Mouse (Mus musculus) yolk sac, embryonic 10.5 days (tissue): ENCODE results near the gene Pdgfd.
"Not testable (repeated sequence)": the region's sequence is repeated elsewhere in the genome, so short reads cannot be mapped to it uniquely, and the experiment has no call there.

Source experiments
- DNase-seq: peaks from one replicate; pipeline ENCODE4 v3.0.0-alpha.2; 2017; ENCODE audit warnings: low spot score

The Pdgfd gene

DNA sequence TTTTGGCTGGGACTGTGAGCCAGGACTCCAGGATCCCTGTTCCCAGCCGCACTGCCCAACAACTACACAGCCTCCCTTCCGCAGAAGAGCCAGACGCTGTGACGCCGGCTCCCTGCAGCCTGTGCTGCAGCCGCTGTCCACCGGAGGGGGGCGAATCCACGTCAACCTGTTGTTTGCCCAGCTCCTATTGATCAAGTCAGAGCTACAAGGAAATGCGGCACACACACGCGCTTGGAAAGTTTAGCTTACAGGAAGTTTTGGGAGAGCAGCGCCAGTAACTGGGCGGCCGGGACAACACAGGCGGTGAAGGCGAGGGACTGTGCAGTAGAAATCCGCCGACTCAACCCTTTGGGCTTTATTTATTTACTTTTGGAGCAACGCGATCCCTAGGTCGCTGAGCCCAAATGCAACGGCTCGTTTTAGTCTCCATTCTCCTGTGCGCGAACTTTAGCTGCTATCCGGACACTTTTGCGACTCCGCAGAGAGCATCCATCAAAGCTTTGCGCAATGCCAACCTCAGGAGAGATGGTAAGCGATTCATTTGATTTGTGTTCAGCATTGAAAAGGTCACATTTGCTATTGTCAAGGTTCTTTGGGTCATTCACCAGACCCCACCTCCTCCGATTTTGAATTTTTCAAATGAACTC, at the start of gene Pdgfd:
Gene Pdgfd, plus strand, starts transcription at position 194 of the 647 bp plus-strand sequence.
- DNase-seq = peak; percentile 80

- DNase-seq = no peak
Measured at GRCm38 (mm10) chr9:6169038-6169431, 651 bp downstream of the Pdgfd start.

DNA sequence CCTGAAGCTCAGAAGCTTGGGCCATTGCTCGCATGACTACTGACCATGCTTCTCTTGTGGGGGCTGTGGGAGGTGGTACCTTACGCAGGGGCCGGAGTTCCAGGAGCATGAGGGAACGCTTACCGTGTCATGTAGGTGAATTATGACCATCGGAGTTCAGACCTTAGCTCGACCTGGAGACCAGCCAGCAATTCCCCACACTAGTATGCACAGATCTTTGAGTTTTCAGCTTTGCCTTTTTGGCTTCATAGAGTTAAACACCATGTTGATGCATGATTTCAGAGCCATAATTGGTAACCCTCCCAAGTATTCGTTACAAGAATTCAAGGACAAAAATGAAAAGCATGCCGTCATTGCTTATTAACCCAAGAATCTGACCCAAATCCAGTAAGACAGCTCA, 2.6 kb downstream of the Pdgfd start:
- no peak for DNase-seq

GRCm38 (mm10) chr9:6173276-6173675, 4.9 kb downstream of the Pdgfd start:
- no peak for DNase-seq

DNA sequence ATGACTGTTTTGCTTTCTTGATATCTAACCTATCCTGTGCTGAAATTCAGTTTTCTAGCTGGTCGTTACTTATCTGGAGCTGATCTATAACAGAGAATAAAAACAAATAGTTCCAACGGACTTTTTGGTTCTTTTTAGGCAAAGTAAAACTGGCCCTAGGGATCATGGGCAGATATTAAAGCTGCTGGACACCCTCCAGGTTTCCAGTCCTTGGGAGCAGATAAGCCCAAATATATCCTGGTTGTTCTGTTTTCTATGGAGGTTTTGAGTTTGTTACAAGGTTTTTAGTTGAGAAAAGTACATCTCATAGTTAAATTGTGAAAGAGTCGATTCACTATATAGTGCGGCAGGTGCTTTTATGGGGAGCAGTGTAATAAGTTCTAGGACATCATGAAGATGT, 7.3 kb downstream of the Pdgfd start:
- DNase-seq = no peak

GRCm38 (mm10) chr9:6182307-6182923, 14.0 kb downstream of the Pdgfd start:
- DNase-seq = no peak

DNA sequence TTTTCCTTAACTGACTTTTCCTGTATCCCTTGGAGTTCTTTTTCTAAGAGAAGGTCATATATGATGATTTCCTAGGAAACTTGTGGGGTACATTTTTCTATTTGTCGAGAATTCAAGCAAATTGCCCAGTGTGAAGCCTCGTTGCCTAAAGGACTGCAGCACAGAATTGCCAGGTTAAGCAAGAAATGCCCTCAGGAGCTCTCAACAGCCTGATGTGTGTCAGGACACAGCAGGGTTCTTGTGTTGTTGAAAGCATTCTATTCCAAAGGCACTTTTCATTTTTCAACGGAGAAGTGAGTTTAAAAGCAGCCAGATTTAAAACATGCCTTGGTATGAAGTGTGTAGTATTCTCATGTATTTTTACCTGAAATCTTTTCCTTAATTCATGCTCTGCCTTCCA, 19.6 kb downstream of the Pdgfd start:
- DNase-seq = no peak

DNA sequence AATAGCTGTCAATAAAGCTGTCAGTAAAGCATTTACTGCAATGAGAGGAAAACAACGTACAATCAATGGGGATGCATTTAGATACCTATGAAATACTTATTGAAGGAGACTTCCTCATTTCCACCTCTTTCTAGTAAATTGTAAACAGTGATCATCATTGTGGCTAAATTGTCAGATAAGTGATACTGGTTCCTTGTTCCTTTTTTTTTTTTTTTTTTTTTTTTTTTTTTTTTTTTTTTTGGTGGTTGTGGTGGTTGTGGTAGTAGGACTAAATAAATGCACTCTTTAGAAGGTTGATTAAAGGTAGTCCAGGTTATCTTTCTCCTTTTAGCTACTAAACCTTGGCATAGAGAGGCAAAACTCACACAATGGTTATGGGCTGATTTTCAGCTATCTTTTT, 25.0 kb downstream of the Pdgfd start:
- DNase-seq = no peak

- no peak for DNase-seq
Measured at GRCm38 (mm10) chr9:6212862-6213261, 44.5 kb downstream of the Pdgfd start.

DNA sequence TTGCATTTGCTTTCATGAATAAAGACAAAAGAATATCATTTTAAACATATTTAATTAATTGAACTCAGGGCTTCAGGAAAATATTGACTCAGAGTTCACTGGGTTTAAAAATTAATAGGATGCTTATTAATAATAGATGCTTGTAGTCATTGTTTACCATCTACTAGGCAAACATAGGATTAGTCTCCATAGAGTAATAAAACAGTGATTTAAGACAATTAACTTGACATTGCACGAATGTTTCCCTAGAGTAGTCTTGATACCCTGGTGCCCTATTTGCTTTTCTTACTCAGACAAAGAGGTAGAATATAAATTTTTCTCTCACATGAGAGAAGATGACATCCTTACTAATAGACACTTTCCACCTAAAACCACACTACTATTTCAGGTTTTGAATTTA, 49.1 kb downstream of the Pdgfd start:
- DNase-seq = no peak

DNA sequence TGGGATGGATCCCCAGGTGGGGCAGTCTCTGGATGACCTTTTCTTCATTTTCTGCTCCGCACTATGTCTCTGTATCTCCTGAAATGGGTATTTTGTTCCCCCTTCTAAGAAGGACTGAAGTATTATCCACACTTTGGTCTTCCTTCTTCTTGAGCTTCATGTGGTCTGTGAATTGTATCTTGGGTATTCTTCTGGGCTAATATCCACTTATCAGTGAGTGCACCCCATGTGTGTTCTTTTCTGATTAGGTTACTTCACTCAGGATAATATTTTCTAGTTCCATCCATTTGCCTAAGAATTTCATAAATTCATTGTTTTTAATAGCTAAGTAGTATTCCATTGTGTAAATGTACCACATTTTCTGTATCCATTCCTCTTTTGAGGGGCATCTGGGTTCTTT, 67.6 kb downstream of the Pdgfd start:
- not testable (repeated sequence) for DNase-seq

GRCm38 (mm10) chr9:6250320-6250719, 81.9 kb downstream of the Pdgfd start:
- no peak for DNase-seq

GRCm38 (mm10) chr9:6251990-6252389, 83.6 kb downstream of the Pdgfd start:
- DNase-seq = no peak

- DNase-seq = no peak
Measured at GRCm38 (mm10) chr9:6257072-6257471, 88.7 kb downstream of the Pdgfd start.

DNA sequence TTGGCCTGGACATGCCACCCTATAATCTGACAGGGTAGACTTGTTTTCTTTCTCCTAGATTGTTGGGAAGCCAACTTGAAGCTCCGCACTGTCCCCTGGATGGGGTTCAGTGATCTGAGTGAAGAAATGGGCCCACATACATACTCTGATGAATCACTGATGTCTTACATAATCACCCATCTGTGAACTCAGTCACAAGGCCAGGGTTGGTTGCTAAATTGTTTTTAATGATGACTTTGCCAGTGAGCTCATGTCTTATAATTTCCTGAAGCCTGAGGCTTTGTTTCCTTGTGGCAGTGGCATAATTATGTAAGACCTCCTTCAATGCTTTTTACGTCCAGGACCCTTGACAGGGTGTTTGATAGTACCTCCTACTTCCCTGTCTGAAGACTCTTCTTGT, 96.4 kb downstream of the Pdgfd start:
- no peak for DNase-seq

- peak; percentile 6 for DNase-seq
Measured at GRCm38 (mm10) chr9:6269796-6270280, 101.5 kb downstream of the Pdgfd start, which contains the start of gene Ddi1. Gene Ddi1, minus strand, starts transcription at chr9:6269846.

DNA sequence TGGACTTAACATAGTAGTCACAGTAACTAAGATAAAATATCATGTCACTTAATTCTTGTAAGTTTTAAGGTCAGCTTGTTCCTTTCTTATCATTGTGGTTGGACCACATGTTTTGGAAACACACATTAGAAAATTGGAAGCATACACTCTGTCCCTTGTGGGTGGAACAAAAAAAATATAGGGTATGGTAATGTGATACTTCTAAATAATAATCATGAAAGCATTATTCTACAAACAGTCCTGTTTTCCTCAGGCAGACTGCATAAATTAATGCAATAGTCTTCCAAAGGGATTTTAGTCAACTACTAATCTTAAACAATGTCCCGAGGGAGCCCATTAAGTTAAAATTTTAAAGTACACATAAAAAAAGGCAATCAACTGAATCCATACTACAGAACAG, 108.0 kb downstream of the Pdgfd start:
- no peak for DNase-seq

- DNase-seq = no peak
Measured at GRCm38 (mm10) chr9:6277526-6277925, 109.1 kb downstream of the Pdgfd start.

GRCm38 (mm10) chr9:6286770-6287169, 118.4 kb downstream of the Pdgfd start:
- DNase-seq = no peak

DNA sequence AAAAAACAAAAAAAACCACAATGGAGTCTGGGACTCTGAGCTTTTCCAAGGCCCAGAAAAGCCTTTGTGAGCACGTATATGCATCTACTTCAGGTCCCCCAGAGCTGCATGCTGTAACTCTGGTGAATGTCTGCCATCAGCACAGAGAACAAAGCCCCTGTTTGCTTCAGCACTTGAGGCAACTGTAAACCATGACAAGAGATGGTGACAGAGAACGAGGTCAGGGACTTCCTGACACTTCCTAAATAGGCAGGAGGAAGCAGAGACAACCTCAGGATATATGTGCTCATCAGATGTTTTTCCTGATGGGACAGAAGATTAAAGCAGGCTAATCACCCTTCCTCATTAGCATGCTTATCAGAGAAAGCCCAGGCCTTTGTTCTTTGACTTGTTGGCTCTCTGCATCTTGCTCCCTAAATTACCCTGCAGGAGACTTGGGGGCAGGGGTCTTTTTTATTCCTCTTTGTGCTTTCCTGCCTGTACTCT, 120.9 kb downstream of the Pdgfd start:
- no peak for DNase-seq

DNA sequence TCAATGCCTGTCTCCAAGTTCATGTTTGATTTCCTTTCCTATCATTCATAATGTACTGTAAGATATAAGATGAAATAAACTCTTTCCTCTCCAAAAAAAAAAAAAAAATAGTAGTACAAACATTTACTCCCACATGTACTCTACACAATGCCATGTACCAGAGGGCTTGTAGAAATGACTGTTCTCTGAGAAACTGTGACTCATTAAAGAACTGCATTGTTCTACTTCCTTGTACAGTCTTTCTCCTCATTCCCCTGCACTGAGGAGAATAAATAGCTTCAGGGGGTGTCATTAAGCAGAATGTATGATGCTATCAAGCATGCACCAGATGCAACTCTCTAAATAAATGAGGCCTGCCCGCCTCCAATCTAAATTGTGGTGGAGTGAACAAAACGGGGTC, 130.2 kb downstream of the Pdgfd start:
- no peak for DNase-seq

GRCm38 (mm10) chr9:6302050-6302449, 133.7 kb downstream of the Pdgfd start:
- DNase-seq = no peak

DNA sequence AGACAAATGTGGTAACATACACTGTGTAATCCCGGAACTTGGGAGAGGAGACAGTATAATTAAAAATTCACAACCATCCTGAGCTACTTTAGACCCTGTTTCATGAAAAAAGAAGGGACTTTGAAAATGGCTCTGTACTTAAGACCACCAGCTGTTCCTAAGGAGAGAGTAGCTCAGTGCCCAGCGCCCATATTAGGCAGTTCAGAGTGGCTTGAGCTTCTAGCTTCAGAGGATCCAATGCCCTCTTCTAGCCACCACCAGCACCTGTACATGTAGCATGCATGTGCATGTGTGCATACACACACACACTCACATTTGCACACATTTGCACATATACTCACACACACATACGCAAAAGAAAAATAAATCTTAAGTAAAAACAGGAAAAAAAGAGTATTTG, 136.2 kb downstream of the Pdgfd start:
- DNase-seq = no peak

DNA sequence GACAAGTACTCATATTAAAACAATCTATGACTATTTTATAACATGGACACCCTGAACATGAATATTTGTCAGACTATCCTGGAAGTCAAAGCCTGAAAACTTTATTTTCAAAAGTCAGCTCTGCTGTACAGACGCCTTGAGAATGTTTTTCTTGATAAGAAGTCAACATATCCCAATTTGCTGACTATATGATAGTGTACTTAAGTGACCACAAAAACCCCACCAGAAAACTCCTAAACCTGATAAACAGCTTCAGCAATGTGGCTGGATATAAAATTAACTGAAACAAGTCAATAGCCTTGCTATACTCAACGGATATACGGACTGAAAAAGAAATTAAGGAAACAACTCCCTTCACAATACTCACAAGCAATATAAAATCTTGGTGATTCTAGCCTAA, 137.5 kb downstream of the Pdgfd start:
- DNase-seq = no peak
